Comparison of ENCODE assay signal across 11 mouse cellular contexts in genomic region chr3:127457761-127458419, GRCm38 (mm10). TPM values are rescaled to one million over a fixed set of nuclear protein-coding genes. Genes with fewer than 3 reads are reported as not detected.
DNase-seq lines count a peak whose midpoint lies in the region; ATAC-seq and TF ChIP-seq lines count a peak whose summit lies in the region.
"Had no signal": no experiment of that assay in that cellular context is flagged by ENCODE, and none has a peak within 500 bp of the region (broad histone marks: within the 10 kb centered on the region; RNA-seq: fewer than 3 reads in every experiment).

No protein-coding gene starts in this region.

- peak overlapping the region; percentile 24; the same call in 1 of the 2 replicates for H3K9ac ChIP-seq in liver, embryonic 13.5 days
- H3K9ac ChIP-seq: midbrain, embryonic 15.5 days had no signal

- TF ChIP-seq POLR2A in brain, embryonic 14.5 days (IDR thresholded peaks at IDR 0.05; ENCODE audit: borderline replicate concordance, extremely low read depth, insufficient read depth, insufficient read length, poor library complexity, severe bottlenecking): no peak

- no peak overlapping the region for H3K27ac ChIP-seq in layer of hippocampus, adult 2 months
- peak overlapping the region; percentile 58; the same call in 1 of the 2 replicates for H3K27ac ChIP-seq in liver, embryonic 13.5 days
- H3K27ac ChIP-seq: midbrain, embryonic 15.5 days had no signal

- H3K27me3 ChIP-seq in liver, embryonic 13.5 days: no peaks in the 10 kb centered on the region
- H3K27me3 ChIP-seq: midbrain, embryonic 15.5 days had no signal

- WGBS in liver, embryonic 13.5 days (ENCODE audit: insufficient replicate concordance): 29% methylated on average over 5 of the region's 5 CpGs

- no peak overlapping the region for H3K4me3 ChIP-seq in layer of hippocampus, adult 2 months
- H3K4me3 ChIP-seq in liver, embryonic 13.5 days (replicated peaks): peak overlapping the region; percentile 29; the same call in 1 of the 2 replicates
- H3K4me3 ChIP-seq: midbrain, embryonic 15.5 days had no signal

- peak; percentile 39 for TF ChIP-seq CTCF in layer of hippocampus, adult 2 months (conservative IDR thresholded peaks at IDR 0.05)
- TF ChIP-seq CTCF in brain, embryonic 14.5 days (IDR thresholded peaks at IDR 0.05; ENCODE audit: borderline replicate concordance, extremely low read depth, insufficient read depth, insufficient read length): no peak

- peak; percentile 36 for DNase-seq in embryo, embryonic 10 days (ENCODE audit: low spot score)
- DNase-seq in embryo, embryonic 11 days: no peak
- no peak for DNase-seq in layer of hippocampus, adult 2 months (ENCODE audit: low spot score in 2 of 2)
- no peak for DNase-seq in layer of hippocampus, adult 9-11 months
- DNase-seq in brain, embryonic 14.5 days (ENCODE audit: low read depth): peak; percentile 35
- no peak for DNase-seq in liver, embryonic 13.5 days
- no peak for DNase-seq in left cerebral cortex, adult 11 months (ENCODE audit: low spot score)
- DNase-seq: cerebellum, adult 8-10 months had no signal

- no peaks in the 10 kb centered on the region for H3K36me3 ChIP-seq in liver, embryonic 13.5 days
- H3K36me3 ChIP-seq: midbrain, embryonic 15.5 days had no signal

- peak overlapping the region; percentile 58 for H3K4me2 ChIP-seq in liver, embryonic 13.5 days
- H3K4me2 ChIP-seq: midbrain, embryonic 15.5 days had no signal

- peaks cover 34% of the 10 kb centered on the region for H3K4me1 ChIP-seq in liver, embryonic 13.5 days (replicated peaks)

- H3K9me3 ChIP-seq in liver, embryonic 13.5 days (replicated peaks): no peaks in the 10 kb centered on the region
- H3K9me3 ChIP-seq: midbrain, embryonic 15.5 days had no signal

- peak; percentile 16; the same call in 1 of the 2 replicates for ATAC-seq in liver, embryonic 13.5 days (ENCODE audit: low read depth)
- ATAC-seq in frontal cortex, adult (ENCODE audit: low TSS enrichment): no peak
- ATAC-seq: forebrain, embryonic 16.5 days; midbrain, embryonic 15.5 days had no signal

RNA-seq across cellular contexts. Expression of gene Ank2, which starts 41.3 kb away (rescaled TPM):
- total RNA-seq in layer of hippocampus, adult 2 months (2021): 100 to 1,000 TPM; 730 to 767 TPM
- 94.5 and 187 TPM in 2 replicates for polyA plus RNA-seq in brain, embryonic 14.5 days (2012; rRNA removed)
- 4.9 and 6.7 TPM in 2 replicates for polyA plus RNA-seq in liver, embryonic 13.5 days (2015; fragmentation: Nextera tagmentation; extraction: Ambion mirVana)

Comparison
In these comparisons a context has a peak if more than half of its experiments do, and no peak if none do; other contexts are left out.
1. DNase-seq: peak in embryo, embryonic 10 days (single experiment) and brain, embryonic 14.5 days (single experiment); none in embryo, embryonic 11 days (single experiment), layer of hippocampus, adult 2 months (0 of 2), layer of hippocampus, adult 9-11 months (single experiment), liver, embryonic 13.5 days (single experiment) and left cerebral cortex, adult 11 months (single experiment).
2. RNA of gene Ank2, which starts 41.3 kb away (polyA plus RNA-seq): 94.5 to 187 TPM in brain, embryonic 14.5 days; 4.9 to 6.7 TPM in liver, embryonic 13.5 days; every median in the first group is over 10 times any median in the second.